Mouse (Mus musculus): ENCODE data around the gene L3mbtl3. TPM values are rescaled to one million over a fixed set of nuclear protein-coding genes. Genes with fewer than 3 reads are reported as not detected.

Gene L3mbtl3
- total and polyA plus RNA-seq, 3 experiments = 11.8 to 19.5 (median 18.0) TPM

DNA sequence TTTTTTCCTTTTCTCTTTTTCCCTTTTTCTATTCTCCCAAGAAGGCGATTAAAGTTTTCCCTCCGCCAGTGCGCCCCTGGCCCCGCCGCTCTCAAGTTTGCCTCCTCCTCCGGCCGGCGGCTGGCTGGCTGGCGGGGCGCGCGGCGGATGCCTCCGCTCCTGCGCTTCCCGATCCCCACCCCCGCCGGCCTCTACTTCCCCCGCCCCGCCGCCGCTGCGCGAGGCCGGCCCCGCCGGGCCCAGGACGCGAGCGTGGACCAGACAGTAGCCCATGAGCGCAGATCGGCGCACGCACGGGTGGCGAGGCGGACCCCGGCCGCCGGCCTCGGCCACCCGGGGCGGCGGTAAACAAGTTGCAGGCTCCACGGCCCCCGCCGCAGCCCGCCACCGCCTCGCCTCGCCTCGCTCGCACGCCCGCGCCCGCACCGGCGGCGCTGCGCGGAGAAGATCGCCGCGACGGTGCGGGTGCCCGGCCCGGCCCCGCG lies 1.8 kb downstream of the L3mbtl3 start:
- dilution Hi-C loops (cut with MboI; ENCODE audit: extremely low pct_ligation_motif_present, extremely low pct_unique_long_range_greater_than_20kb, low sequenced_read_pairs) = no loop called here
- Histone ChIP-seq H3K4me3 (replicated peaks in 1 of 3; ENCODE audit: low read depth in 2 of 3, low read length in 2 of 3, poor library complexity in 1 of 3) (peak overlapping the region; percentile 78 to 96 (median 86)), H3K9ac (ENCODE audit: insufficient read depth, low read depth) (peak overlapping the region; percentile 88), H3K27me3 (replicated peaks) (no peaks in the 10 kb centered on the region), H3K79me2 (replicated peaks; ENCODE audit: control insufficient read depth, extremely low read depth, insufficient read depth, poor library complexity, severe bottlenecking) (peaks cover 36% of the 10 kb centered on the region), H3K36me3 (replicated peaks in 1 of 2; ENCODE audit: control insufficient read depth in 1 of 2, insufficient read depth in 1 of 2, low read length in 1 of 2) (peaks cover 0 to 19% of the 10 kb centered on the region in 2 experiments), H3K9me3 (replicated peaks; ENCODE audit: low read length) (no peaks in the 10 kb centered on the region), H3K4me1 (ENCODE audit: control insufficient read depth in 1 of 2, insufficient read depth in 2 of 2) (peaks cover 7 to 34% of the 10 kb centered on the region in 2 experiments), H3K4me2 (ENCODE audit: insufficient read depth, low read depth, poor library complexity, severe bottlenecking) (no peak overlapping the region; the same call in 1 of the 2 replicates), H3K27ac (ENCODE audit: insufficient read depth, low read depth) (peak overlapping the region; percentile 51)
- in situ Hi-C loops (cut with MboI; ENCODE audit: low pct_ligation_motif_present, low pct_unique_long_range_greater_than_20kb, low sequenced_read_pairs) = loop anchor here (25.0 kb wide), 1 partner anchor 513 kb away; no protein-coding TSS in a partner anchor
- peak; percentile 33 for DNase-seq (ENCODE audit: extremely low read depth)
- TF ChIP-seq HCFC1 (IDR thresholded peaks at IDR 0.05; ENCODE audit: low read depth, low read length) (no peak), EP300 (IDR thresholded peaks at IDR 0.05; ENCODE audit: low read length) (no peak), BHLHE40 (IDR thresholded peaks at IDR 0.05; ENCODE audit: low read depth, low read length) (no peak), NRF1 (IDR thresholded peaks at IDR 0.05; ENCODE audit: low read depth, low read length) (peak; percentile 19; the same call in 1 of the 2 replicates), RCOR1 (conservative IDR thresholded peaks at IDR 0.05; ENCODE audit: low read depth, low read length) (no peak), JUN (IDR thresholded peaks at IDR 0.05; ENCODE audit: insufficient read depth, low read depth, low read length) (no peak), TBP (conservative IDR thresholded peaks at IDR 0.05; ENCODE audit: low read depth, low read length) (no peak), ZNF384 (IDR thresholded peaks at IDR 0.05; ENCODE audit: low read depth, low read length) (no peak), UBTF (IDR thresholded peaks at IDR 0.05; ENCODE audit: low read depth, low read length) (no peak), ELF1 (IDR thresholded peaks at IDR 0.05; ENCODE audit: low read depth, low read length) (no peak), TCF12 (IDR thresholded peaks at IDR 0.05; ENCODE audit: low read depth, low read length) (0 out of 2 replicates have a peak, but pooled peaks have one; percentile 42), ZKSCAN1 (IDR thresholded peaks at IDR 0.05; ENCODE audit: borderline replicate concordance, low read depth, low read length) (no peak), MXI1 (IDR thresholded peaks at IDR 0.05; ENCODE audit: low read depth, low read length) (peak; percentile 58; the same call in 1 of the 2 replicates), MYC (IDR thresholded peaks at IDR 0.05; ENCODE audit: low read depth, low read length) (no peak), POLR2AphosphoS2 (IDR thresholded peaks at IDR 0.05; ENCODE audit: low read depth, low read length) (no peak), MEF2A (IDR thresholded peaks at IDR 0.05; ENCODE audit: borderline replicate concordance, low read depth, low read length) (no peak), RAD21 (IDR thresholded peaks at IDR 0.05; ENCODE audit: low read depth, low read length) (no peak)
